Mouse (Mus musculus) lung, embryonic 14.5 days (tissue): ENCODE measurements around the gene 4933430I17Rik. TPM values are rescaled to one million over a fixed set of nuclear protein-coding genes. Genes with fewer than 3 reads are reported as not detected.

Source experiments
- ATAC-seq: fragments of 200-750 bp; cut with Nextera tagmentation; 2 replicates; pipeline ENCODE4 v1.8.0; 2017; ENCODE audit warnings: mild to moderate bottlenecking, moderate TSS enrichment, moderate library complexity; ENCODE audit not compliant: insufficient read depth
- DNase-seq: peaks from one replicate; pipeline ENCODE4 v3.0.0-alpha.2; 2015
- H3K27ac ChIP-seq: fragments of 300-500 bp; sonication (generic); 2 replicates; pipeline ENCODE4 v1.5.1; 2014; ENCODE audit warnings: low read depth, mild to moderate bottlenecking, moderate library complexity
- H3K27me3 ChIP-seq: fragments of 300-500 bp; sonication (generic); 2 replicates; pipeline ENCODE4 v1.6.1; 2014; ENCODE audit warnings: low read length, control low read depth; ENCODE audit not compliant: insufficient read depth
- H3K36me3 ChIP-seq: fragments of 300-500 bp; sonication (generic); 2 replicates; pipeline ENCODE4 v1.6.1; 2014; ENCODE audit warnings: control low read depth; ENCODE audit not compliant: insufficient read depth
- H3K4me1 ChIP-seq: fragments of 300-500 bp; sonication (generic); 2 replicates; pipeline ENCODE4 v1.6.1; 2014; ENCODE audit warnings: antibody characterized with exemption, control low read depth; ENCODE audit not compliant: insufficient read depth
- H3K4me2 ChIP-seq: fragments of 300-500 bp; sonication (generic); 2 replicates; pipeline ENCODE4 v1.6.1; 2014; ENCODE audit warnings: mild to moderate bottlenecking
- H3K4me3 ChIP-seq: fragments of 300-500 bp; sonication (generic); 2 replicates; pipeline ENCODE4 v1.5.1; 2014; ENCODE audit warnings: low read depth, low read length
- H3K9ac ChIP-seq: fragments of 300-500 bp; sonication (generic); 2 replicates; pipeline ENCODE4 v1.6.1; 2014
- H3K9me3 ChIP-seq: fragments of 300-500 bp; sonication (generic); 2 replicates; pipeline ENCODE4 v1.6.1; 2016; ENCODE audit warnings: low read depth, low read length, control low read depth
- CTCF ChIP-seq: IDR thresholded peaks from 2 replicates; pipeline ENCODE4 v1.5.1; 2016; ENCODE audit warnings: antibody characterized with exemption, low read depth
- WGBS: fragments of 180-500 bp; shearing (Covaris S2); extraction: QIAGEN DNeasy Blood & Tissue Kit; methylation state at CpG from one replicate; pipeline ENCODE4 v1.1.7; 2014; 5-methylcytosine and 5-hydroxymethylcytosine counted together
- polyA plus RNA-seq: library from polyadenylated mRNA; unstranded; fragments of >200 nt; fragmentation: Nextera tagmentation; extraction: Ambion mirVana; gene quantifications from 2 replicates; pipeline ENCODE4 v1.2.1, GENCODE M21; 2014

4933430I17Rik gene
- polyA plus RNA-seq, 1 experiment from 2014 or later, result 0.68 TPM

- Histone ChIP-seq H3K9ac (no peak overlapping the region), H3K9me3 (no peaks in the 10 kb centered on the region), H3K27ac (peak overlapping the region; percentile 15; the same call in 1 of the 2 replicates), H3K4me1 (peaks cover 6% of the 10 kb centered on the region; the same call in 1 of the 2 replicates), H3K36me3 (peaks cover 29% of the 10 kb centered on the region), H3K27me3 (no peaks in the 10 kb centered on the region), H3K4me2 (no peak overlapping the region), H3K4me3 (no peak overlapping the region)
- TF ChIP-seq CTCF, result no peak
- whole genome bisulfite sequencing, result 53% methylated on average over 7 of the region's 7 CpGs
- peak; percentile 47 for DNase-seq
- no peak for ATAC-seq
These were observed 22.2 kb upstream of the 4933430I17Rik start for GRCm38 (mm10) chr4:62502969-62503368.

GRCm38 (mm10) chr4:62503374-62503970 lies 21.7 kb upstream of the 4933430I17Rik start, which contains the start of gene Hdhd3:
Gene Hdhd3 (minus strand): TSS chr4:62503467.
- H3K36me3 ChIP-seq, result peaks cover 29% of the 10 kb centered on the region
- H3K4me2 ChIP-seq, result peak within 1 kb of the TSS; percentile 78
- ATAC-seq (no peak), DNase-seq (no peak)
- peak within 1 kb of the TSS; percentile 90 for H3K27ac ChIP-seq
- H3K9ac ChIP-seq, result peak within 1 kb of the TSS; percentile 74
- TF ChIP-seq CTCF, result no peak
- H3K27me3 ChIP-seq, result no peaks in the 10 kb centered on the region
- peak within 1 kb of the TSS; percentile 71 for H3K4me3 ChIP-seq
- peaks cover 6% of the 10 kb centered on the region; the same call in 1 of the 2 replicates for H3K4me1 ChIP-seq
- H3K9me3 ChIP-seq, result no peaks in the 10 kb centered on the region
- 63% methylated on average over 3 of the region's 3 CpGs for WGBS

GRCm38 (mm10) chr4:62505991-62506390 lies 19.2 kb upstream of the 4933430I17Rik start:
- ATAC-seq (no peak), DNase-seq (no peak)
- TF ChIP-seq CTCF, result no peak
- 82% methylated on average over 3 of the region's 3 CpGs for WGBS
- no peaks in the 10 kb centered on the region for H3K9me3 ChIP-seq
- H3K4me3 ChIP-seq, result no peak overlapping the region
- no peaks in the 10 kb centered on the region for H3K27me3 ChIP-seq
- peaks cover 37% of the 10 kb centered on the region for H3K36me3 ChIP-seq
- no peak overlapping the region for H3K27ac ChIP-seq
- peaks cover 3% of the 10 kb centered on the region; the same call in 1 of the 2 replicates for H3K4me1 ChIP-seq
- no peak overlapping the region for H3K4me2 ChIP-seq
- no peak overlapping the region for H3K9ac ChIP-seq

GRCm38 (mm10) chr4:62506798-62507197 lies 18.4 kb upstream of the 4933430I17Rik start:
- 45% methylated on average over 2 of the region's 2 CpGs for WGBS
- DNase-seq, result no peak
- peak; percentile 22; the same call in 1 of the 2 replicates for TF ChIP-seq CTCF
- Histone ChIP-seq H3K4me1 (0 out of 2 replicates have a peak, but pooled peaks cover 3% of the 10 kb centered on the region), H3K36me3 (peaks cover 45% of the 10 kb centered on the region), H3K4me3 (no peak overlapping the region), H3K9me3 (no peaks in the 10 kb centered on the region), H3K27ac (no peak overlapping the region), H3K9ac (no peak overlapping the region), H3K27me3 (no peaks in the 10 kb centered on the region), H3K4me2 (no peak overlapping the region)
- ATAC-seq, result no peak

GRCm38 (mm10) chr4:62508839-62509238 lies 16.3 kb upstream of the 4933430I17Rik start:
- Histone ChIP-seq H3K9me3 (no peaks in the 10 kb centered on the region), H3K36me3 (peaks cover 64% of the 10 kb centered on the region), H3K4me3 (no peak overlapping the region), H3K27me3 (no peaks in the 10 kb centered on the region), H3K27ac (no peak overlapping the region), H3K4me1 (no peaks in the 10 kb centered on the region), H3K9ac (no peak overlapping the region), H3K4me2 (no peak overlapping the region)
- no peak for DNase-seq
- no peak for TF ChIP-seq CTCF
- 82% methylated on average over 5 of the region's 5 CpGs for WGBS
- no peak for ATAC-seq

GRCm38 (mm10) chr4:62509946-62510345 lies 15.2 kb upstream of the 4933430I17Rik start:
- H3K36me3 ChIP-seq, result peaks cover 64% of the 10 kb centered on the region
- H3K4me2 ChIP-seq, result no peak overlapping the region
- no peaks in the 10 kb centered on the region for H3K27me3 ChIP-seq
- H3K9ac ChIP-seq, result no peak overlapping the region
- no peaks in the 10 kb centered on the region for H3K4me1 ChIP-seq
- 88% methylated on average over 11 of the region's 11 CpGs for WGBS
- no peak for TF ChIP-seq CTCF
- H3K27ac ChIP-seq, result no peak overlapping the region
- no peaks in the 10 kb centered on the region for H3K9me3 ChIP-seq
- no peak for ATAC-seq
- no peak overlapping the region for H3K4me3 ChIP-seq
- no peak for DNase-seq

- Histone ChIP-seq H3K9ac (no peak overlapping the region), H3K9me3 (no peaks in the 10 kb centered on the region), H3K4me2 (no peak overlapping the region), H3K27me3 (no peaks in the 10 kb centered on the region), H3K27ac (no peak overlapping the region), H3K4me1 (peaks cover 23% of the 10 kb centered on the region), H3K4me3 (no peak overlapping the region), H3K36me3 (peaks cover 45% of the 10 kb centered on the region)
- TF ChIP-seq CTCF, result no peak
- DNase-seq (no peak), ATAC-seq (no peak)
- WGBS, result 50% methylated on average over 11 of the region's 11 CpGs
These were observed 11.1 kb upstream of the 4933430I17Rik start for GRCm38 (mm10) chr4:62513998-62514506.
